Mouse (Mus musculus) myocyte (in vitro differentiated cells): ENCODE measurements at regions not wholly inside any gene's neighbourhood (a gene's known extent, or its start where the extent isn't known, plus 50 kb on each side); places are given as distances from the start of the nearest gene placed in this dataset.

ENCODE experiments used
- E2F4 ChIP-seq: IDR thresholded peaks from one replicate; pipeline ENCODE4 v1.6.1; 2011; ENCODE audit warnings: mild to moderate bottlenecking, control low read depth, moderate library complexity; ENCODE audit not compliant: insufficient read depth
- MAX ChIP-seq: IDR thresholded peaks from one replicate; pipeline ENCODE4 v1.6.1; 2011; ENCODE audit warnings: low read depth, mild to moderate bottlenecking, control low read depth
- MYOD1 ChIP-seq, 3 experiments: IDR thresholded peaks; one replicate each; pipeline ENCODE4 v1.6.1; 2011; ENCODE audit warnings: control low read depth in 2 of 3, low read depth in 2 of 3, mild to moderate bottlenecking in 2 of 3, moderate library complexity in 1 of 3; ENCODE audit not compliant: insufficient read length in 2 of 3, control insufficient read depth in 1 of 3
- MYOG ChIP-seq, 3 experiments: IDR thresholded peaks; one replicate each; pipeline ENCODE4 v1.6.1; 2011; ENCODE audit warnings: control low read depth in 2 of 3, low read depth in 2 of 3, mild to moderate bottlenecking in 2 of 3; ENCODE audit not compliant: insufficient read length in 2 of 3, control insufficient read depth in 1 of 3, insufficient read depth in 1 of 3
- POLR2A ChIP-seq: IDR thresholded peaks from one replicate; pipeline ENCODE4 v1.6.1; 2011; ENCODE audit warnings: low read depth, mild to moderate bottlenecking, control low read depth, moderate library complexity; ENCODE audit not compliant: insufficient read length
- POLR2AphosphoS2 ChIP-seq: IDR thresholded peaks from one replicate; pipeline ENCODE4 v1.6.1; 2011; ENCODE audit warnings: low read depth, control low read depth; ENCODE audit not compliant: insufficient read length
- REST ChIP-seq: IDR thresholded peaks from one replicate; pipeline ENCODE4 v1.6.1; 2011; ENCODE audit warnings: mild to moderate bottlenecking, control low read depth, moderate library complexity; ENCODE audit not compliant: insufficient read depth, insufficient read length
- TCF12 ChIP-seq: IDR thresholded peaks from one replicate; pipeline ENCODE4 v1.6.1; 2011; ENCODE audit warnings: mild to moderate bottlenecking, control low read depth; ENCODE audit not compliant: poor library complexity, insufficient read depth, severe bottlenecking
- TCF3 ChIP-seq: IDR thresholded peaks from one replicate; pipeline ENCODE4 v1.6.1; 2011; ENCODE audit warnings: low read depth, control low read depth; ENCODE audit not compliant: insufficient read length

- no peak for TF ChIP-seq MYOD1 (IDR thresholded peaks at IDR 0.05; ENCODE audit: control insufficient read depth in 1 of 3, insufficient read length in 2 of 3, low read depth in 2 of 3)
- no peak for TF ChIP-seq MAX
- TF ChIP-seq POLR2A = no peak
- no peak for TF ChIP-seq E2F4
- no peak for TF ChIP-seq REST
- no peak for TF ChIP-seq TCF12
- no peak for TF ChIP-seq TCF3
- no peak for TF ChIP-seq POLR2AphosphoS2
- TF ChIP-seq MYOG (IDR thresholded peaks at IDR 0.05; ENCODE audit: control insufficient read depth in 1 of 3, insufficient read depth in 1 of 3, insufficient read length in 2 of 3, low read depth in 2 of 3) = no peak
Measured at GRCm38 (mm10) chr3:41492031-41492726, 63.4 kb upstream of the Jade1 start.
